Mouse (Mus musculus): ENCODE results near the gene Fam19a5.

Fam19a5 gene

DNA sequence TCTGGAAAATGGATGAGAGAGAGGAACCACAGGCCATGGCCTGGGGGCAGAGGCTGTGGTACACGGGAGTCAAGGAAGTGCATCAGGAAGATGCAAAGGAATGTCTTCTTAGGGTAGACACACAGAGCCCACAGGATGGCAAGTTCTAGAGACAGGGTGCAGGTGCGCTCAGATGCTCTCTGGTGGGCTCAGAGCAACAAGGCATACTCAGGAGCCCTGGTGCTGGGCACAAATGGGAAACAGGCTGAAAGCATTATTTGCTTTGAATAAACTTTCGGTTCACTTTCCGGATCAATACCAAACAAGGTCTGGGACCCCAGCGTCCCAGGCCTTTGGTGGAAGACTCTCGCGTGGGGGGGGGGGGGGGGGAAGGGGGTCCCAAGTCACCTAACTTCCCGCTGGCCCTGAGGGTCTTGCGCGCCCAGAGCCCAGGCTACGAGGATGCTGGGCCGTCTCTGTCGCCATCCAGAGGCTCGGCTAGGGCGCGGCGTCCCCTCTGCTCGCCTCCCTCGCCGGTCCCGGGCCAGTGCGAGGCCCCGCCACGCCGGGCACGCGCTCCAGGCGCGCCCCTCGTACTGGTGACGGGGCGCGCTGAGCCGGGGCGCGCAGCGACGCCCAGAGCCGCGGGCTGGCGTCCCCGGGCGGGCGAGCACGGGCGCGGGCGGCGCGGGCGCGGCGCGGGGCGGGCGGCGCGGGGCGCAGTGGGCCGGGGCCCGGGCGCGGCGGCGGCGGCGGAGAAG lies at the start of gene Fam19a5:
TSS of gene Fam19a5 (plus strand) at position 701 of the 740 bp plus-strand sequence.
- DNase-seq = peak; percentile 31

- DNase-seq = no peak
Measured at GRCm38 (mm10) chr15:87501737-87502136, 42.4 kb upstream of the Fam19a5 start.

GRCm38 (mm10) chr15:87507349-87507748 lies 36.8 kb upstream of the Fam19a5 start:
- no peak for DNase-seq

GRCm38 (mm10) chr15:87510886-87511285 lies 33.2 kb upstream of the Fam19a5 start:
- no peak for DNase-seq

DNA sequence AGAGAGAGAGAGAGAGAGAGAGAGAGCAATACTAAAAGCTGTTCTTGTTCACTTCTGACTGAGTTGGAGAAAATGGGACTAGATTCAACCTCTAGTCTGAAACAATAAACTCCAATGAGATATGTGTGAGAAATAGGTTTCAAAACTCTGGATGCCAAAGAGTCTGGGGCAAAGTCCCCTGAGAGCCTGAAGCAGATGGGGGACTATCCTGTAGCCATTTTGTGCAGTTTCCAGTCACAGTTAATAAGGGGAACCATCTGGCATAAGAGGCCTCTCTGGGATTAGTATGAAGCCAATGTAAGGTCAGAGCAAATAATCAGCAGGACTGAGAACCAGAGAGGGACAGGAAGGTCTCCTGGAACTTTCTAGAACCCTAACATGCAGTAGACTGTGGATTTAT lies 25.9 kb upstream of the Fam19a5 start:
- no peak for DNase-seq

DNA sequence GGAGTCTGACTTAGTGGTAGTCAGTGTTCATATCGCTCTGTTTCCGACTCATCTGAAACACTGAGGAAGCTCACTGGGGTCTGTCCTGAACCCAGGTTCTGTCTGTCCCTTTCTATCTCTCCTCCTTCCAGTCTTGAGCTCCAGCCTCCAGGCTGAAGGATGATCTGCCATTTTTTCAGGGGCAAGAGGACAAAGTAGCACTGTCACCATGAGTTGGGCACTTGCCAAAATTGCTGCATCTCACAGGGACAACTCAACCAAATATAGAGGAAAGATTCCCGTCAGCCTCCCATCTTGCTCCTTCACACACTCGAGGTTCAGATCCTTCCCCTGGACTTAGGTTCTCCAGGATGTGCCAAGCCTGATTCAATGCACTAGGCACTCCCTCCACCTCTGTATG lies 14.8 kb upstream of the Fam19a5 start:
- DNase-seq = no peak

DNA sequence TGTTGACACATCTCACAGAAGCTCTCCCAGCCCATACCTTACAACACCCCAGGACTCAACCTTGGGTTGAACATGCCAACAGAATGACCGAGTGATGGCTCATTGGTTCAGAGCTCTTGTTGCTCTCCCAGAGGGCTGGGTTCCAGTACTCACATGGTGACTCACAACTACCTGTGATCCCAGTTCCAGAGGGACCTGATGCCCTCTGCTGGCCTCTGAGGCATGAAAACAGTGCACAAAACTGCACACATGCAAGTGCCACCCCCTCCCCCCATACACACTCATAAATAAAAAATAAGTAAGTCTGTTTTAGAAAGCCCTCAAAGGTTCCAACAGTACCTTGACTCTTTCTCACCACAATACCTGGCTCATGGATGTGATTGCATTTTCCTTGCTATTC lies 2.4 kb upstream of the Fam19a5 start:
- no peak for DNase-seq

GRCm38 (mm10) chr15:87544401-87545129 lies 466 bp downstream of the Fam19a5 start:
- peak; percentile 74 for DNase-seq

- no peak for DNase-seq
Measured at GRCm38 (mm10) chr15:87545130-87545642, 1.1 kb downstream of the Fam19a5 start.

- DNase-seq = no peak
Measured at GRCm38 (mm10) chr15:87545731-87546360, 1.7 kb downstream of the Fam19a5 start.

DNA sequence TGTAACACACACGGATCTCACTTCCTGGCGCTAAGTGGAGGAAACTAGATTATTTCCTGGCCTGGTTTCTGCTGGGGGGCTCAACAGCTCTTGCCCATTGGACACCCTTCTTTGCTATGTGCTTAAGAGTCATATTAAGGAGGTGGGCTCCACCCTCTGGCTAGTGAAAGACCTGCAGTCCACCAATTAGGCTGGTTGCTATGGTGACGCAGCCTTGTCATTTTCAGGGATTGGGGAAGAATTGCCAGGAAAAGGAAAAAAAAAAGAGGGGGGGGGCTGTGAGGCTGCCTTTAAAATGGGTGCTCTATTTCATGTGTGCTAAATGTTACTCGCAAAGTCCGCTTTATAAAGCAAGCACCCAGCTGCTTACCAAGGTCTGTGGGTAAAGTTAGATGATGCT lies 2.9 kb downstream of the Fam19a5 start:
- DNase-seq = peak; percentile 40

DNA sequence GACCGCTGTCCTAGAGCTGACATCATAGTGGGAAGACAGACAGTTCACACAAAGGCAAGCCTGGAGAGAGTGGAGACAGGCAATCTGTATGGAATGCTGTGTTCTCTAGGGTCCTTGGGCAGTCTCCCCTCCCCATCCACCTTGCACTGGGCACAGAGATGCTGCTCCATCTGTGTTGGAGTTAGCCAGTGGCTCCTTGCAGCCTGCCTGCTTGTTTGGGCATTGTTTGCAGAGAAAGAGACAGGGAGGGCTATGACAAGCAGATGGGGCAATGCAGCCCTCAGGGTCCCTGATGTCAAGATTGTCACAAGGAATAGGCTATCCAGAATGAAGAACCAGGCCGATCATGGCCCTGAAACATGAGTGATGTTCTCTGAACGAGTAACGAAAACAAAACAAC lies 5.6 kb downstream of the Fam19a5 start:
- DNase-seq = no peak

GRCm38 (mm10) chr15:87550756-87551155 lies 6.7 kb downstream of the Fam19a5 start:
- DNase-seq = no peak

DNA sequence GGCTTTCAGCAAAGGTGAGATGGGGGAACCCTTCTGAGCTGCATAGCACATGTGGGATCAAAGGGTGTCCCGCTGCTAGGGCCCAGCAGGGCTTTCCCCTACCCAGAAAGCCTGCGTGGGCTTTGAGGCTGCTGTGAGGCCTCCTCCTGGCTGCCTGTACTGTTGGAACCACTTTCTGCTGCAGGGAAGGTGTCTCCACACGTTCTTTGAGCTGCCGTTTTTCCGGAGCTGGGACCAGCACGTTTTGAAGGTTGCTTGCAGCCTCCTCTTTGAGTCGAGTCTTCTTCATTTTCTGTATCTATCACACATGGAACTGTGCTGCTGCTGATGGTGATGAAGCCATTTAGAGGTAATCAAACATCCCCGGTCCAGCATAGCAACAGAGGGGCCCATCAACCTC lies 7.5 kb downstream of the Fam19a5 start:
- DNase-seq = no peak

DNA sequence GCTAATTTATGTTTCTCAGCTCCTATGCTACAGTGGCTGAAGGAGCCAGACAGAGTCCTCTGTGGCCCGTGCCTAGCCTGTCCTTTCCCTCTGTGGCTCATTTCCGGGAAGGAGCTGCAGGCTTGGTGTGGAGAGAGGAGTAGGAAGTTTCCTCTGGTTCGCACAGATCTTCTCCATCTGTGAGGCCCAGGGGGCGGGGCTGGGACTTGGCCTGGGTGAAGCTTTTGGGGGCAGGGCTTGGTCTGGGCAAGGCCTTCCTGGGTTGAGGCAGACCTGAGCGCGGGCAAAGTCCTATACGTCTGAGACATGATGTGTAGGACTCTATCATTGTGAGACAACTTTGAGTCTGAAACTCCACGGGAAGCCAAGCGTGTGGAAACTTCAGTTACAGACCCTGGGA lies 11.7 kb downstream of the Fam19a5 start:
- no peak for DNase-seq

DNA sequence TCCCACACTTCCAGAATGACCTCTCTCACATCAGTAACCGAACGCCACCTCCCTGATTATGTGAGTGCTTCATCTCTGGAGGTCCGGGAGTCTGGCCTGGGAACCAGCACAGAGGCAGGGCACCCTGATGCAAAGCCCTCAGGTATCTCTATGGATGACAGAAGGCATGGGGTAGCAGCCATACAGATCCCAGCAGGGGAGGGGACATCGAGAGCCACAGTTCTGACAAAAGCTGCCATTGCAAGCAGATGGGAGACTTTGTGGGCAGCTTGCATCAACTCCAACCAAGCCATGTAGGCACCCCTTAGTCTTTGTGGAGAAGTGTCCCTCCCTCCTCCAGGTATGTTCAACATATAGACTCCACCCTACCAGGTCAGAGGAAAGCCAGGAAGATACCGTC lies 20.2 kb downstream of the Fam19a5 start:
- DNase-seq = no peak

DNA sequence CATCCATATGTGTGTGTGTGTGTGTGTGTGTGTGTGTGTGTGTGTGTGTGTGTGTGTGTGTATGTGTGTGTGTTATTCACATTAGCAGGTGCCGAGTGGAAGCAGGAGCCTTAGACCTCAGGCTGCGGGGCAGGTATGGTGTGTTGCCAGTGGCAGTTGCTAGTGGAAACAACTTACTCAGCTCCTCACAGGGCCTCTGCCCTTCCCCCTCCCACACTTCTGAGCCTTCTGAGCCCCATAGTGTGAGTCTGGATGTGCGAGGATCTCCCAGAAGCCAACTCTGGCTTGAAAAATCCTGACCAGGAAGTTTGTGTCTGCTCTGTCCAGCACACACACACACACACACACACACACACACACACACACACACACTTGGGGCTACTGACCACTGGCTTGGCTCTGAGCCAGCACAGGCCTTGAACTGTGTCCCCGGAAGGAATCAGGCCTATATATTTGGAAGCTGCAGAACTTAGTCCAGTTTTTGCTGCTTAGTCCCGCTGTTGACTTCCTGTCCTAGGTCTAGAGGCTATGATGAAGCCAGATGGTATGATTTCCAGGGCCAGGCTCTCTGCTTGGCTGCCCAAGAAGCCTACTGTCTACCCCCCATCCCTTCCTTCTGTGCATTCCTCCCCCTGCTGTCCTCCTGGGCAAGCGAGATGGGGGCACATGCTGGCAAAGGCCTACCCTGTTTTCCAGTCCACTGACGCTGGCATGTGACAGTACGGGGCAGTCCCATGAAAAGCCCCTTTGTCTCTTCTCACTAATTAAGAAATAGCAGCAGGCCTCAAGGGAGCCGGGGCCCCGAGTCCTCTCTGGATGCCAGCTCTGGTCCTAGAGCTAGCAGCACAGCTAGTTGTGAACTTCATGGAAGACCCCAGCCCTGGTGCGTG lies 22.2 kb downstream of the Fam19a5 start:
- DNase-seq = peak; percentile 69

DNA sequence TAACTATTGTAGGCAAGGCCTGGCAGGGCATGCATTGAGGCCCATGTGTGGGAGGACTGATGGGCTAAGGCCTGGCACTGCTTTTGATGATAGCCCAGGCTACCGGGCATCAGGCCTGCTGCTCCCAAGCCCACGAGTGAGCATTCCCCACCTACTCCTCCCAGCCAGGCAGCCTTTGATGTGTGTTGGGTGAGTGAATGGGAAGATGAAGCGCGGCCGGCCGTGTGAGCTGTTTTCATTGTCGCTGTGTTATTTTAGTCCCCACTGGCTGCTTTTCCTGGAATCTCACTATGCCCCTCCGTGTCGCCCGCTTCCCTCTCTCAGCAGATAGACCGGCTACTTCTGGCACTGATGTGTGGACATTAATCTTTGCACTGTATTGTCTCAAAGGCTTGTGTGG lies 26.1 kb downstream of the Fam19a5 start:
- no peak for DNase-seq

GRCm38 (mm10) chr15:87579861-87580260 lies 35.8 kb downstream of the Fam19a5 start:
- DNase-seq = no peak

DNA sequence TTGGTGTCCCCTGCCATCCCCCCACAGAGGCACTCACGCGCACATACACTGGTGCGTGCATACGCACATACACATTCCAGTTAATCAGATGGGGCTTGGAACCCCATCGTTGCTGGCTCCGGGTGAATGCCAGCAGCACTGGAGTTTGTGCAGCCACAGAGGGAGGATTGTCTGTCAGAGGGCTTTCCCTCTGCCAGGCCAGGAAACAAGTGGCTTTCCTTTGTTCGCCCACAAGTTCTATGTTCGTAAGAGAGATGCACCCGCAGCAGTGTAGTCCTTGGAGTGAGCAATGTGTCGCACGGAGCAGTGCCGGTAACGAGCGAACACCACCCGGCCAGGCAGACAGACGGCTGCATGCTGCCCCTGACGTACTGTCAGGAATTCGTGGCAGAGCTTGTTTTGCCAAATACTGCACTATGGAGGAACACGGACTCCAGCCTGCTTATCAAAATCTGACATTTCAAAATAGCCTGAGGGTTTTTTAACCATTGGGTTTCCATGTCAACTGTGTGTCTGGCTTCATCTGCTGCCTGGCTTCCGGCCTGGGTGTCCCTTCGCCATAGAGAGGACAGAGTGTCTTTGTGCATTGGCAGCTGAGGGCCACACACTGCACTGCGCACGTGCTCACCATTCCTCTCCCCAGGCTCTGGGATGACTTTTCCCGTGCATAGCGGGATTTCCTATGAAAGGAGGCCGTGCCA lies 40.0 kb downstream of the Fam19a5 start:
- no peak for DNase-seq

GRCm38 (mm10) chr15:87590975-87591374 lies 46.9 kb downstream of the Fam19a5 start:
- DNase-seq = no peak

GRCm38 (mm10) chr15:87596731-87597130 lies 52.6 kb downstream of the Fam19a5 start:
- DNase-seq = peak; percentile 41
